In genomic region chr5:30908426-30909299, GRCm38 (mm10) we compare ENCODE assay signal across 7 mouse cellular contexts. TPM values are rescaled to one million over a fixed set of nuclear protein-coding genes. Genes with fewer than 3 reads are reported as not detected.
DNase-seq lines count a peak whose midpoint lies in the region; ATAC-seq and TF ChIP-seq lines count a peak whose summit lies in the region.

No protein-coding gene starts in this region.

- peak; percentile 66 for ATAC-seq in kidney, embryonic 16.5 days (ENCODE audit: low FRiP score, low TSS enrichment)
- peak; percentile 6; the same call in 1 of the 2 replicates for ATAC-seq in midbrain, embryonic 13.5 days

- H3K9ac ChIP-seq in CH12.LX (ENCODE audit: insufficient read depth, low read depth) (peak overlapping the region; percentile 58), MEL (ENCODE audit: control insufficient read depth, low read depth, low read length, poor library complexity, severe bottlenecking) (peak overlapping the region; percentile 73)
- H3K9ac ChIP-seq in kidney, embryonic 16.5 days (replicated peaks; ENCODE audit: low read length) = peak overlapping the region; percentile 84
- peak overlapping the region; percentile 81; the same call in 1 of the 2 replicates for H3K9ac ChIP-seq in midbrain, embryonic 13.5 days (replicated peaks)

- H3K9me3 ChIP-seq in CH12.LX (replicated peaks; ENCODE audit: low read length) = no peaks in the 10 kb centered on the region
- no peaks in the 10 kb centered on the region for H3K9me3 ChIP-seq in MEL (replicated peaks; ENCODE audit: insufficient read depth, low read length)
- H3K9me3 ChIP-seq in kidney, embryonic 16.5 days (ENCODE audit: low read length) = no peaks in the 10 kb centered on the region
- no peaks in the 10 kb centered on the region for H3K9me3 ChIP-seq in midbrain, embryonic 13.5 days

- H3K36me3 ChIP-seq in CH12.LX (replicated peaks in 1 of 2; ENCODE audit: control insufficient read depth in 1 of 2, insufficient read depth in 1 of 2, low read length in 1 of 2) (peaks cover 24 to 26% of the 10 kb centered on the region in 2 experiments), MEL (ENCODE audit: control insufficient read depth in 1 of 2, insufficient read depth in 2 of 2, low read length in 2 of 2) (peaks cover 4 to 11% of the 10 kb centered on the region in 2 experiments)
- H3K36me3 ChIP-seq in kidney, embryonic 16.5 days (ENCODE audit: insufficient read depth, low read length) = peaks cover 20% of the 10 kb centered on the region
- H3K36me3 ChIP-seq in midbrain, embryonic 13.5 days = peaks cover 25% of the 10 kb centered on the region

- no peak for TF ChIP-seq CTCF in CH12.LX (conservative IDR thresholded peaks at IDR 0.05 in 1 of 2, IDR thresholded peaks at IDR 0.05 in 1 of 2; ENCODE audit: low read depth in 2 of 2, low read length in 2 of 2)
- TF ChIP-seq CTCF in MEL (IDR thresholded peaks at IDR 0.05 in 2 of 3, conservative IDR thresholded peaks at IDR 0.05 in 1 of 3; ENCODE audit: control insufficient read depth in 1 of 3, insufficient read depth in 1 of 3, low read depth in 2 of 3, low read length in 3 of 3, poor library complexity in 1 of 3, severe bottlenecking in 1 of 3) = no peak

- TF ChIP-seq RAD21 in CH12.LX (IDR thresholded peaks at IDR 0.05; ENCODE audit: low read depth, low read length) = no peak
- TF ChIP-seq RAD21 in MEL (IDR thresholded peaks at IDR 0.05; ENCODE audit: low read depth, low read length) = no peak

- no peak overlapping the region for H3K4me3 ChIP-seq in CH12.LX (replicated peaks in 1 of 3; ENCODE audit: low read depth in 2 of 3, low read length in 2 of 3, poor library complexity in 1 of 3)
- H3K4me3 ChIP-seq in MEL (ENCODE audit: control insufficient read depth in 1 of 2, insufficient read depth in 1 of 2, low read depth in 2 of 2, low read length in 2 of 2) = peak overlapping the region; percentile 63 to 67
- H3K4me3 ChIP-seq in kidney, embryonic 16.5 days (ENCODE audit: low read length) = peak overlapping the region; percentile 84
- H3K4me3 ChIP-seq in midbrain, embryonic 13.5 days (replicated peaks) = peak overlapping the region; percentile 74

- H3K27ac ChIP-seq in CH12.LX (ENCODE audit: insufficient read depth, low read depth) (no peak overlapping the region), MEL (ENCODE audit: control insufficient read depth, low read depth, low read length) (no peak overlapping the region)
- H3K27ac ChIP-seq in kidney, embryonic 16.5 days (ENCODE audit: low read length) = peak overlapping the region; percentile 98
- 0 out of 2 replicates have a peak overlapping the region, but pooled peaks have one; percentile 81 for H3K27ac ChIP-seq in midbrain, embryonic 13.5 days

- in situ Hi-C loops in CH12.LX (cut with MboI; ENCODE audit: low pct_ligation_motif_present, low pct_unique_long_range_greater_than_20kb, low sequenced_read_pairs) = no loop called here

- no peak for DNase-seq in CH12.LX (ENCODE audit: extremely low read depth)
- DNase-seq in MEL (ENCODE audit: low read depth, low spot score) = no peak
- DNase-seq in heart, adult 18-20 months = peak; percentile 78 to 88
- DNase-seq in right cerebral cortex, postnatal 36 days (ENCODE audit: low spot score in 2 of 2) = no peak
- no peak for DNase-seq in frontal cortex, postnatal 36 days (ENCODE audit: low spot score in 2 of 2)

- H3K4me2 ChIP-seq in CH12.LX (ENCODE audit: insufficient read depth, low read depth, poor library complexity, severe bottlenecking) = peak overlapping the region; percentile 83
- H3K4me2 ChIP-seq in kidney, embryonic 16.5 days (replicated peaks; ENCODE audit: low read depth, low read length) = peak overlapping the region; percentile 97
- peak overlapping the region; percentile 93 for H3K4me2 ChIP-seq in midbrain, embryonic 13.5 days (replicated peaks)

- TF ChIP-seq POLR2A in CH12.LX (IDR thresholded peaks at IDR 0.05; ENCODE audit: low read depth, low read length) (no peak), MEL (IDR thresholded peaks at IDR 0.05; ENCODE audit: control insufficient read depth in 1 of 2, insufficient read depth in 1 of 2, low read depth in 1 of 2, low read length in 2 of 2, poor library complexity in 1 of 2) (no peak)

- H3K27me3 ChIP-seq in CH12.LX (replicated peaks) = peaks cover 9% of the 10 kb centered on the region
- no peaks in the 10 kb centered on the region for H3K27me3 ChIP-seq in MEL (ENCODE audit: control insufficient read depth in 1 of 2, insufficient read depth in 2 of 2, low read length in 2 of 2)
- no peaks in the 10 kb centered on the region for H3K27me3 ChIP-seq in kidney, embryonic 16.5 days (ENCODE audit: insufficient read depth, low read length)
- H3K27me3 ChIP-seq in midbrain, embryonic 13.5 days = no peaks in the 10 kb centered on the region

- dilution Hi-C loops in CH12.LX (cut with MboI; ENCODE audit: extremely low pct_ligation_motif_present, extremely low pct_unique_long_range_greater_than_20kb, low sequenced_read_pairs) = no loop called here

- H3K4me1 ChIP-seq in CH12.LX (ENCODE audit: control insufficient read depth in 1 of 2, insufficient read depth in 2 of 2) (peaks cover 2 to 29% of the 10 kb centered on the region in 2 experiments; a peak in 3 of 4 replicates), MEL (ENCODE audit: control insufficient read depth in 1 of 2, insufficient read depth in 2 of 2, low read length in 2 of 2) (peaks cover 3 to 25% of the 10 kb centered on the region in 2 experiments; a peak in 3 of 4 replicates)
- H3K4me1 ChIP-seq in kidney, embryonic 16.5 days (ENCODE audit: insufficient read depth, low read length) = peaks cover 72% of the 10 kb centered on the region
- H3K4me1 ChIP-seq in midbrain, embryonic 13.5 days (replicated peaks) = peaks cover 54% of the 10 kb centered on the region

- WGBS in kidney, embryonic 16.5 days = 25% methylated on average over 13 of the region's 13 CpGs
- WGBS in midbrain, embryonic 13.5 days = 58% methylated on average over 13 of the region's 13 CpGs

- TF ChIP-seq EP300 in CH12.LX (IDR thresholded peaks at IDR 0.05; ENCODE audit: low read length) (no peak), MEL (IDR thresholded peaks at IDR 0.05; ENCODE audit: low read depth in 1 of 2, low read length in 2 of 2) (no peak)

- H3K79me2 ChIP-seq in CH12.LX (replicated peaks; ENCODE audit: control insufficient read depth, extremely low read depth, insufficient read depth, poor library complexity, severe bottlenecking) (peaks cover 26% of the 10 kb centered on the region), MEL (ENCODE audit: control insufficient read depth, insufficient read depth, low read length, poor library complexity) (peaks cover 18% of the 10 kb centered on the region)

RNA-seq across cellular contexts. Expression of gene Ost4, which starts 1.1 kb away (rescaled TPM):
- total RNA-seq in CH12.LX (2012; rRNA removed) = 181 and 244 TPM in 2 replicates
- total RNA-seq in CH12.LX (2014; rRNA removed) = 221 and 263 TPM in 2 replicates
- polyA plus RNA-seq in CH12.LX (2012; ENCODE audit: insufficient read length, low read depth) = 312 and 330 TPM in 2 replicates
- total RNA-seq in MEL (2012; rRNA removed) = 296 and 321 TPM in 2 replicates
- 100 to 1,000 TPM; 220 to 478 TPM for polyA plus RNA-seq in MEL (2012; ENCODE audit: insufficient read depth in 1 of 2, insufficient read length in 2 of 2, low read depth in 1 of 2, low replicate concordance in 2 of 2, missing spikeins in 1 of 2)
- 100 to 1,000 TPM; 146 to 159 TPM for total RNA-seq in heart, adult 18-20 months (2021)
- 457 and 467 TPM in 2 replicates for polyA plus RNA-seq in kidney, embryonic 16.5 days (2015; fragmentation: Nextera tagmentation; extraction: Ambion mirVana)
- 270 and 306 TPM in 2 replicates for polyA plus RNA-seq in midbrain, embryonic 13.5 days (2015; fragmentation: Nextera tagmentation; extraction: Ambion mirVana)

RNA-seq across cellular contexts. Expression of gene Emilin1, which starts 4.5 kb away (rescaled TPM):
- total RNA-seq in CH12.LX (2012; rRNA removed) = 0.34 TPM in 2 replicates
- total RNA-seq in CH12.LX (2014; rRNA removed) = 0.05 and 0.11 TPM in 2 replicates
- polyA plus RNA-seq in CH12.LX (2012; ENCODE audit: insufficient read length, low read depth) = 0.33 and 0.63 TPM in 2 replicates
- 1.3 and 1.5 TPM in 2 replicates for total RNA-seq in MEL (2012; rRNA removed)
- 1 to 10 TPM in 1 of 2 experiments, not detected in 1; 2.0 TPM for polyA plus RNA-seq in MEL (2012; ENCODE audit: insufficient read depth in 1 of 2, insufficient read length in 2 of 2, low read depth in 1 of 2, low replicate concordance in 2 of 2, missing spikeins in 1 of 2)
- total RNA-seq in heart, adult 18-20 months (2021) = 10 to 100 TPM; 14.2 to 16.9 TPM
- polyA plus RNA-seq in kidney, embryonic 16.5 days (2015; fragmentation: Nextera tagmentation; extraction: Ambion mirVana) = 335 and 366 TPM in 2 replicates
- 14.1 and 16.6 TPM in 2 replicates for polyA plus RNA-seq in midbrain, embryonic 13.5 days (2015; fragmentation: Nextera tagmentation; extraction: Ambion mirVana)

RNA-seq across cellular contexts. Expression of gene Khk, which starts 12.6 kb away (rescaled TPM):
- 3.7 and 5.7 TPM in 2 replicates for total RNA-seq in CH12.LX (2012; rRNA removed)
- 1.9 and 2.5 TPM in 2 replicates for total RNA-seq in CH12.LX (2014; rRNA removed)
- polyA plus RNA-seq in CH12.LX (2012; ENCODE audit: insufficient read length, low read depth) = 2.9 and 3.7 TPM in 2 replicates
- total RNA-seq in MEL (2012; rRNA removed) = 268 and 308 TPM in 2 replicates
- polyA plus RNA-seq in MEL (2012; ENCODE audit: insufficient read depth in 1 of 2, insufficient read length in 2 of 2, low read depth in 1 of 2, low replicate concordance in 2 of 2, missing spikeins in 1 of 2) = 100 to 1,000 TPM in 1 of 2 experiments, not detected in 1; 461 TPM
- total RNA-seq in heart, adult 18-20 months (2021) = 10 to 100 TPM; 27.1 to 28.5 TPM
- polyA plus RNA-seq in kidney, embryonic 16.5 days (2015; fragmentation: Nextera tagmentation; extraction: Ambion mirVana) = 38.8 and 41.4 TPM in 2 replicates
- 5.6 and 6.8 TPM in 2 replicates for polyA plus RNA-seq in midbrain, embryonic 13.5 days (2015; fragmentation: Nextera tagmentation; extraction: Ambion mirVana)

RNA-seq across cellular contexts. Expression of gene Agbl5, which starts 20.2 kb away (rescaled TPM):
- 8.0 and 9.3 TPM in 2 replicates for total RNA-seq in CH12.LX (2012; rRNA removed)
- total RNA-seq in CH12.LX (2014; rRNA removed) = 3.5 and 4.1 TPM in 2 replicates
- polyA plus RNA-seq in CH12.LX (2012; ENCODE audit: insufficient read length, low read depth) = 8.4 and 11.6 TPM in 2 replicates
- 10.6 and 12.8 TPM in 2 replicates for total RNA-seq in MEL (2012; rRNA removed)
- 10 to 100 TPM in 1 of 2 experiments, not detected in 1; 45.0 TPM for polyA plus RNA-seq in MEL (2012; ENCODE audit: insufficient read depth in 1 of 2, insufficient read length in 2 of 2, low read depth in 1 of 2, low replicate concordance in 2 of 2, missing spikeins in 1 of 2)
- total RNA-seq in heart, adult 18-20 months (2021) = 1 to 10 TPM; 7.2 to 7.3 TPM
- 23.9 and 27.1 TPM in 2 replicates for polyA plus RNA-seq in kidney, embryonic 16.5 days (2015; fragmentation: Nextera tagmentation; extraction: Ambion mirVana)
- polyA plus RNA-seq in midbrain, embryonic 13.5 days (2015; fragmentation: Nextera tagmentation; extraction: Ambion mirVana) = 23.3 and 29.2 TPM in 2 replicates

RNA-seq across cellular contexts. Expression of gene Cgref1, which starts 36.7 kb away (rescaled TPM):
- total RNA-seq in CH12.LX (2012; rRNA removed) (not detected in 2 replicates), CH12.LX (2014; rRNA removed) (not detected in 2 replicates), MEL (2012; rRNA removed) (not detected in 2 replicates)
- polyA plus RNA-seq in CH12.LX (2012; ENCODE audit: insufficient read length, low read depth) (not detected in 2 replicates), MEL (2012; ENCODE audit: insufficient read depth in 1 of 2, insufficient read length in 2 of 2, low read depth in 1 of 2, low replicate concordance in 2 of 2, missing spikeins in 1 of 2) (1 to 10 TPM in 1 of 2 experiments, not detected in 1; 1.4 TPM)
- total RNA-seq in heart, adult 18-20 months (2021) = under 1 TPM; 0.59 to 0.84 TPM
- polyA plus RNA-seq in kidney, embryonic 16.5 days (2015; fragmentation: Nextera tagmentation; extraction: Ambion mirVana) = 17.9 and 20.3 TPM in 2 replicates
- 23.0 TPM in 2 replicates for polyA plus RNA-seq in midbrain, embryonic 13.5 days (2015; fragmentation: Nextera tagmentation; extraction: Ambion mirVana)

Comparison
In these comparisons a context has a peak if more than half of its experiments do, and no peak if none do; other contexts are left out.
1. DNase-seq: peak in heart, adult 18-20 months (2 of 2); none in CH12.LX (single experiment), MEL (single experiment), right cerebral cortex, postnatal 36 days (0 of 2) and frontal cortex, postnatal 36 days (0 of 2).
2. H3K27ac ChIP-seq: peak in kidney, embryonic 16.5 days (single experiment) and midbrain, embryonic 13.5 days (single experiment); none in CH12.LX (single experiment) and MEL (single experiment).
3. H3K4me3 ChIP-seq: peak in MEL (2 of 2), kidney, embryonic 16.5 days (single experiment) and midbrain, embryonic 13.5 days (single experiment); none in CH12.LX (0 of 3).
4. RNA of gene Emilin1, which starts 4.5 kb away (polyA plus RNA-seq): 335 to 366 TPM in kidney, embryonic 16.5 days; 14.1 to 16.6 TPM in midbrain, embryonic 13.5 days, 2.0 TPM in MEL and 0.33 to 0.63 TPM in CH12.LX; every median in the first group is over 10 times any median in the second.
5. Peak in every context shown above with its lines, with median percentiles within 50 percentile points of each other: H3K4me2 ChIP-seq and H3K9ac ChIP-seq.